In the genomic region with DNA sequence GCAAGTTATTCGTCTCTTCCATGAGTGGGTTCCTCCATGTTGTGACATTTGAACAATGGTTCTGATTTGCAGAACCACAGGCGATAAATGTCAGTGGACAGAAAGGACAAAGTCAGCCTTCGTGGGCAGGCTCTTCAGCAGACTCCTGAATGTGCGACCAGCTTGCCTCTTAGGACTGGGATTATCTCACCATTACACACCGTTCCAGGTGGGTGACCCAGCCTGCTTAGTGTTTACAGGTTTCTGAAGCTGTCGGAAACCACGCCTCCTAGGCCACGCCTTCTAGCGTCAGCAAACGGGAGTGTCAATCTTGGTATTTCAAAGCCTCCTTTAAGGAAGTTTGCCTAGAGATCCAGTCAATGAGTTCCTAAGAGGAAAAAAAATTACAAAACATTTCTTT, we compare ENCODE assay signal across 8 mouse cellular contexts. TPM values are rescaled to one million over a fixed set of nuclear protein-coding genes. Genes with fewer than 3 reads are reported as not detected.
DNase-seq lines count a peak whose midpoint lies in the region; ATAC-seq and TF ChIP-seq lines count a peak whose summit lies in the region.

No protein-coding gene starts in this region.

- H3K27ac ChIP-seq in ES-Bruce4 (ENCODE audit: insufficient read depth, low read length): no peak overlapping the region
- H3K27ac ChIP-seq in brown adipose tissue, adult 24 weeks (replicated peaks; ENCODE audit: low read depth, low read length): peak overlapping the region; percentile 90
- peak overlapping the region; percentile 95 for H3K27ac ChIP-seq in heart, postnatal 0 days (ENCODE audit: low read depth)
- H3K27ac ChIP-seq in lung, embryonic 15.5 days: peak overlapping the region; percentile 92

- no peaks in the 10 kb centered on the region for H3K9me3 ChIP-seq in ES-Bruce4 (replicated peaks; ENCODE audit: control insufficient read depth, insufficient read depth, low read length, poor library complexity, severe bottlenecking)
- no peaks in the 10 kb centered on the region for H3K9me3 ChIP-seq in heart, postnatal 0 days (replicated peaks; ENCODE audit: control insufficient read depth, low read length)
- H3K9me3 ChIP-seq in lung, embryonic 15.5 days: no peaks in the 10 kb centered on the region

- H3K36me3 ChIP-seq in ES-Bruce4 (ENCODE audit: control insufficient read depth, insufficient read depth, low read length, poor library complexity, severe bottlenecking): peaks cover under 1% of the 10 kb centered on the region; the same call in 1 of the 2 replicates
- H3K36me3 ChIP-seq in heart, postnatal 0 days (replicated peaks; ENCODE audit: control insufficient read depth, insufficient read depth, low read length): 0 out of 2 replicates have a peak, but pooled peaks cover 2% of the 10 kb centered on the region
- peaks cover 7% of the 10 kb centered on the region; the same call in 1 of the 2 replicates for H3K36me3 ChIP-seq in lung, embryonic 15.5 days

- no peak for TF ChIP-seq EP300 in ES-Bruce4 (IDR thresholded peaks at IDR 0.05; ENCODE audit: insufficient read depth, low read depth, low read length)
- no peak for TF ChIP-seq EP300 in heart, postnatal 0 days (IDR thresholded peaks at IDR 0.05; ENCODE audit: low read depth)

- peak; percentile 75 for DNase-seq in fat pad, adult 2 months (ENCODE audit: extremely low read depth, low read depth, low spot score)
- DNase-seq in heart, postnatal 0 days (ENCODE audit: low spot score): peak; percentile 57
- peak; percentile 95 to 96 for DNase-seq in kidney, postnatal 36 days
- DNase-seq in thymus, postnatal 36 days: peak; percentile 83 to 84

- no peak for ATAC-seq in heart, postnatal 0 days (ENCODE audit: insufficient read depth, low read depth)
- peak; percentile 39; the same call in 1 of the 2 replicates for ATAC-seq in lung, embryonic 15.5 days (ENCODE audit: borderline replicate concordance, extremely low read depth, low FRiP score, low TSS enrichment)
- peak; percentile 58 for ATAC-seq in neutrophil, adult 5-6 weeks (ENCODE audit: extremely low read depth, insufficient number of reproducible peaks, low FRiP score, poor library complexity, severe bottlenecking)

- TF ChIP-seq POLR2A in ES-Bruce4 (IDR thresholded peaks at IDR 0.05; ENCODE audit: insufficient read depth, low read length): no peak

- no peaks in the 10 kb centered on the region for H3K27me3 ChIP-seq in ES-Bruce4 (ENCODE audit: control insufficient read depth, insufficient read depth, low read length, poor library complexity, severe bottlenecking)
- no peaks in the 10 kb centered on the region for H3K27me3 ChIP-seq in heart, postnatal 0 days (ENCODE audit: control insufficient read depth, insufficient read depth, low read length)
- no peaks in the 10 kb centered on the region for H3K27me3 ChIP-seq in lung, embryonic 15.5 days

- TF ChIP-seq CTCF in ES-Bruce4 (IDR thresholded peaks at IDR 0.05; ENCODE audit: low read depth, low read length): no peak
- TF ChIP-seq CTCF in heart, postnatal 0 days (IDR thresholded peaks at IDR 0.05; ENCODE audit: low read depth): 0 out of 2 replicates have a peak, but pooled peaks have one; percentile 8

- peak overlapping the region; percentile 74 for H3K4me2 ChIP-seq in heart, postnatal 0 days (ENCODE audit: low read depth, low read length)
- peak overlapping the region; percentile 75 for H3K4me2 ChIP-seq in lung, embryonic 15.5 days

- H3K4me1 ChIP-seq in ES-Bruce4 (ENCODE audit: control insufficient read depth, insufficient read depth, low read length): no peaks in the 10 kb centered on the region
- H3K4me1 ChIP-seq in brown adipose tissue, adult 24 weeks (ENCODE audit: control insufficient read depth, insufficient read depth, insufficient read length, low read length): peaks cover 14% of the 10 kb centered on the region
- H3K4me1 ChIP-seq in heart, postnatal 0 days (ENCODE audit: control insufficient read depth, insufficient read depth): peaks cover 29% of the 10 kb centered on the region
- H3K4me1 ChIP-seq in lung, embryonic 15.5 days: peaks cover 34% of the 10 kb centered on the region

- H3K9ac ChIP-seq in ES-Bruce4 (ENCODE audit: low read depth, poor library complexity, severe bottlenecking): peak overlapping the region; percentile 92
- H3K9ac ChIP-seq in heart, postnatal 0 days (replicated peaks; ENCODE audit: low read depth, low read length): peak overlapping the region; percentile 91; the same call in 1 of the 2 replicates
- peak overlapping the region; percentile 99 for H3K9ac ChIP-seq in lung, embryonic 15.5 days

- H3K4me3 ChIP-seq in ES-Bruce4 (ENCODE audit: low read depth, low read length): peak overlapping the region; percentile 72
- H3K4me3 ChIP-seq in brown adipose tissue, adult 24 weeks (ENCODE audit: insufficient read depth, low read depth, low read length): peak overlapping the region; percentile 94
- peak overlapping the region; percentile 80 for H3K4me3 ChIP-seq in heart, postnatal 0 days (ENCODE audit: low read depth, low read length)
- peak overlapping the region; percentile 99 for H3K4me3 ChIP-seq in lung, embryonic 15.5 days

- 3% methylated on average over 10 of the region's 10 CpGs for WGBS in heart, postnatal 0 days
- 1% methylated on average over 10 of the region's 10 CpGs for WGBS in lung, embryonic 15.5 days

RNA-seq across cellular contexts. Expression of a gene that starts 0.7 kb away (rescaled TPM):
- polyA plus RNA-seq in ES-Bruce4 (2011; ENCODE audit: insufficient read depth, insufficient read length, low read depth, missing spikeins): 43.0 and 45.7 TPM in 2 replicates
- polyA plus RNA-seq in brown adipose tissue, adult 24 weeks (2012; ENCODE audit: insufficient read depth, insufficient read length, missing spikeins): 220 and 224 TPM in 2 replicates
- 136 and 190 TPM in 2 replicates for total RNA-seq in heart, postnatal 0 days (2014; rRNA removed; ENCODE audit: low replicate concordance)
- 60.9 and 70.1 TPM in 2 replicates for polyA plus RNA-seq in heart, postnatal 0 days (2015; fragmentation: Nextera tagmentation; extraction: Ambion mirVana)
- polyA plus RNA-seq in lung, embryonic 15.5 days (2015; fragmentation: Nextera tagmentation; extraction: Ambion mirVana): 65.7 and 68.1 TPM in 2 replicates
- 53.3 and 55.4 TPM in 2 replicates for total RNA-seq in neutrophil, adult 5-6 weeks (2017)
